Mouse (Mus musculus): Measurements from ENCODE around the gene Purb. TPM values are rescaled to one million over a fixed set of nuclear protein-coding genes. Genes with fewer than 3 reads are reported as not detected.

The Purb gene
- total RNA-seq (2021) = 10 to 100 TPM; 49.6 to 53.0 TPM
- long read RNA-seq, experiment 1, full-length matches to known transcripts = 39 of 40 reads
- long read RNA-seq, experiment 1, partial matches to known transcripts = 0 of 40 reads
- long read RNA-seq, experiment 1, other reads (novel, unspliced or antisense) = 1 of 40 reads
- long read RNA-seq, experiment 2, full-length matches to known transcripts = 44 of 44 reads
- long read RNA-seq, experiment 2, partial matches to known transcripts = 0 of 44 reads
- long read RNA-seq, experiment 2, other reads (novel, unspliced or antisense) = 0 of 44 reads

DNA sequence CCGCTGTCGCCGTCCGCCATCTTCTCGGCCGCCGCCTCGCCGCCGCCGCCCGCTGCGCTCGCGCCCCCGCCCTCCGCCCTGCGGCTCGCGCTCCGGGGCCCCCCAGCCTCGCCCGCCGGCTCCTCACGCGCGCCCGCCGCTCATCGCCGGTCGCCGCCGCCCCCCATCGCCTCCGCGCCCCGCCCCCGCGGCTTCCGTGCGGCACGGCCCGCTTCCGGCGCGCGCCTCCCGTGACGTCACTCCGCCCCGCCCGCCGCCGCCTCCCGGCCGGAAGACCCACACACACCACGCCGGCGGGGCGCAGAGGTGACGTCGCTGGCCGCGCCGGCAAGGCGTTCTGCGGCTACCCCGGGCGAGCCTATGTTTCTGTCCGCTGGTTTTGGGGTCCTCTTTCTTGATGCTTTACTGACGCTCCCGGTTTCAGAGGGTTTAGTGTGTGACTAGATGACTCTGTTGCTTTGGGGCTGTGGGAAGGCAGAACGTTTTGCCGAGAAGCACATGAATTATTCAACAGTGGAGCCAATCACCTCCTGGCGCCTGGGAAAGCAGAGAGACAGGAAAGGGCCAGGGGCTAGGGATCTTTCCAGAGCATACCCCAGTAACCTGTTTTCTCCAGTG lies at the start of gene Purb:
Gene Purb, minus strand, starts transcription at position 51 of the 618 bp plus-strand sequence.
- DNase-seq = peak; percentile 96 to 98
- intact Hi-C loops (cut with DNase I) = loop anchor here (2.0 kb wide), 2 partner anchors 51 to 71 kb away; partner anchors contain the start of gene Ccm2

DNA sequence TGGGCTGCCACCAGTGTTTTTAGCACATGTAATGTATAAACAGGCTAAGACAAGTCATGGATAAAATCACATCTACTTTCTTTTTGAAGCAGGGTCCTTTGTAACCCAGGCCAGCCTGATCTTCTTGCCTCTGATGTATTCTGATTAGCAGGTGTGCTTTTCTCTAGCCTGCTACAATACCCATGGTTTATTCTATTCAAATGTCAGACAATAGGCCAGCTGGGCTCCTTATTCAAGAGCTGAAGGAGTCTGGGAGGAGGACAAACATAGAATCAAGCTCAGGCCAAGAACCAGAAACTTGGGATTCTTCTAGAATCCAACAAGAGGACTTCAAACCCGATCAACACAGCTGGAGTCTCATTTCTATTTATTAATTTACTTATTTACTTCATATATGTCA lies 49.5 kb upstream of the Purb start:
- intact Hi-C loops (cut with DNase I) = no loop called here
- DNase-seq = no peak

DNA sequence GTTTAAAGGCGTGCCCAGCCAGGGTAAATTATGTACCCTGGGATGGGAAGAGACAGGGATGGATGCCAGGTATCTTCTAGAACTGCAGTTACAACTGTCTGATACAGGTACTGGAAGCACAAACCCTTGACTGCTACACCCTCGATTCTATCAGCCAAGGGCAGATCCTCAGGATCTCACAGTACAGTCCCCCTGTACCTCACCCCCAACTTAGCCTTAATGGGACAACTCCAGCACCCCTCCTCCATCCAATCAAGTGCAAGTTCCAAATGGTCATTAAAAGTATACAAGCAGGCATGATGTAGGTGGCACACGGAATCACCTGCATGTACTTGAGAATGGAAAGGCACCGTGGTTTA lies 49.1 kb upstream of the Purb start:
- DNase-seq = no peak
- intact Hi-C loops (cut with DNase I) = no loop called here

DNA sequence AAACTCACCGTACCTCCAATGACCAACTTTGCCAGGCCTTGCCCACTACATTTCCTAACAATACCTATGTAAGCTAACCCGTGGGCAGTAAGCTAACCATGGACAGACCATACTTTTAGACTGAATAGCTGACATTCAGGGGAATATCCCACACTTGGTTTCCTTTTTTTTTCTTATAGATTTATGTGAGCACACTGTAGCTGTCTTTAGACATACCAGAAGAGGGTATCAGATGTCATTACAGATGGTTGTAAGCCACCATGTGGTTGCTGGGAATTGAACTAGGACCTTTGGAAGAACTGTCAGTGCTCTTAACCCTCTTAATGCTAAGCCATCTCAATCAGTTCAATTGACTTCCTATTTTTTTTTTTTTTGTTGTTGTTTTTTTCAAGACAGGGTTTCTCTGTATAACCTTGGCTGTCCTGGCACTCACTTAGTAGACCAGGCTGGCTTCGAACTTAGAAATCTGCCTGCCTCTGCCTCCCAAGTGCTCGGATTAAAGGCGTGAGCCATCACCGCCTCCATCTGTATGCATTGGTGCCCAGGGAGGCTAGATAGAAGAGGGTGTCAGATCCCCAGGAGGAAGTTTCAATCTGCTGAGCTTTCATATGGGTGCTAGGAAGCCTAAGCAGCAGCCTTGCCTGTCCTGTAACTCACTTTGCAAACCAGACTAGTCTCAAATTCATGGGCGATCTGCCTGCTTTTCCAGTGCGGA lies 48.6 kb upstream of the Purb start:
- no peak for DNase-seq
- intact Hi-C loops (cut with DNase I) = no loop called here

DNA sequence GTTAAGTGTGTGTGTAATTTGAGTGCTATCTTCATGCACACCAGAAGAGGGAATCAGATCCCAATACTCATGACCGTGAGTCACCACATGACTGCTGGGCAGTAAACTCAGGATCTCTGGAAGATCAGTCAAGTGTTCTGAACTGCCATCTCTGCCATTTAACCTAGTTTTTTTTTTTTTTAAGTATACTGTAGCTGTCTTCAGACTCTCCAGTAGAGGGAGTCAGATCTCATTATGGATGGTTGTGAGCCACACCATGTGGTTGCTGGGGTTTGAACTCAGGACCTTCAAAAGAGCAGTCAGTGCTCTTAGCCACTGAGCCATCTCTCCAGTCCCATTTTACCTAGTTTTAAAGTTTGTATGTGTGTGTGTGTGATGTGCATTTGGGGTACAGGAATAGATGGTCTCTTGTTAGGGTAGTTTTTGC lies 48.0 kb upstream of the Purb start:
- no peak for DNase-seq
- intact Hi-C loops (cut with DNase I) = no loop called here

DNA sequence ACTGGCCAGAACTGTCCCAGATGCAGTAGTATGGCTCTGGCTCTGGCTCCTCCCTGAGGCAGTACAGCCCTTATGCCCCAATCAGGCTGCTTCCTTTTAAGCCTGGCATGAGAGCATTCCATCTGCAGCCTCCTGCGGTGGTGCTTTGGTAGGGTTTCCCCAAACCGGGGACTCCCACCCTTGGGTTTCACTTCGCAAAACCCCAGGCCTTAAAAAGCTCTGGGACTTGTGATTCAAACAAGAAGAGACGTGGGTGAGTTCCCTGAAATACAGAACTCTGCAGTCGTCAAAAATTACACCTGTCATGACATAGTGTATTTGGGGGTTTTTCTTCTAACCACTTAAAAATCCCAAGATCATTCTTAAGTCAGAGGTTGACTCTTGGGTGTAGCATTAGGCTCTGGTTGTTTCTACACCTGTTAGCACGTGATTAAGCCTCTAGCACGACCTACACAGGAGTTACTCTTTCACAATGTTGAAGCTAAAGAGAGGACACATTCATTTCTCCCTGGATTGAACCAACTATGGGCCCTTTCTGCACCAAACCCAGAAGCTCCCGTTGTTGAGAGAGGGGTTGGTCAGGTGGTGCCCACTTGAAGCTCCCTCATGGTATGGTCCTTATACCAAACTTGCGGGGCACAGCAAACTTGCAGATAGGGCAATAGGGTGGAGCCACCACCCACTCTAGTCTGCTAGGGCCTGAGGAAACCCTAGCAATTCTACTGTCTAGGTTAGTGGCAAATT lies 47.2 kb upstream of the Purb start:
- intact Hi-C loops (cut with DNase I) = no loop called here
- DNase-seq = no peak

DNA sequence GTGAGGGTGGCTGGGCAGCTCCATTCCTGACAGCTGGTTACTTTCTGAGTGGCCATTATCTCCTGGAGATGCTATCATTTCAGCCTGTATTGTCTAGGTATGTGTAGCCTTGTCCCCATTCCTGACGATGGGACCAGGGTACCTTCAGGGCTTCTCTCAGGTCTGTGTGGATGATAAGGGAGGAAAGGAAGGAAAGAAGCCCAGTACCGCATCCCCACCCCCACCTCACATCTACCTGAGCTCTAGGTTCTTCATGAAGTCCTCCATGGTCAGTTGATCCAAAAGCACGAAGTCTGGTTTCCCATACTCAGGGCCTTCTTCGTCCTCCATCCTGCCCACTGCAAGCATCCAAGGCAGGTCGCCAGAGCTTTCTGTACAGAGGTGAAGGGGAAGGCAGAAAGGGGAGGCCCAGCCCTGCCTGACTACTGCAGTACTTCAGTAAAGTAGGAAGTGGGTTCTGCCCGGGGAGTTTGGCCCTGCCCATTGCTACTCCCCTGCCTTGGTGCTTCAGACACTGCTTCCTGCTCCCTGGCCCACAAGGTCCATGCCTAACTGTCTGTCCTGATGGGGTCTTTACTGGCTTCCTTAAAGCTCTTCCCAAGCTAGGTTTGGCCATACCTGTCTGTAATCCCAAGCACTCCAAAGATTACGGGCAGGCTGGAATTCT lies 44.9 kb upstream of the Purb start, which contains the start of gene Myo1g:
Gene Myo1g, minus strand, starts transcription at position 459 of the 667 bp plus-strand sequence.
- DNase-seq = peak in 1 of 2 experiments; percentile 21
- intact Hi-C loops (cut with DNase I) = no loop called here

DNA sequence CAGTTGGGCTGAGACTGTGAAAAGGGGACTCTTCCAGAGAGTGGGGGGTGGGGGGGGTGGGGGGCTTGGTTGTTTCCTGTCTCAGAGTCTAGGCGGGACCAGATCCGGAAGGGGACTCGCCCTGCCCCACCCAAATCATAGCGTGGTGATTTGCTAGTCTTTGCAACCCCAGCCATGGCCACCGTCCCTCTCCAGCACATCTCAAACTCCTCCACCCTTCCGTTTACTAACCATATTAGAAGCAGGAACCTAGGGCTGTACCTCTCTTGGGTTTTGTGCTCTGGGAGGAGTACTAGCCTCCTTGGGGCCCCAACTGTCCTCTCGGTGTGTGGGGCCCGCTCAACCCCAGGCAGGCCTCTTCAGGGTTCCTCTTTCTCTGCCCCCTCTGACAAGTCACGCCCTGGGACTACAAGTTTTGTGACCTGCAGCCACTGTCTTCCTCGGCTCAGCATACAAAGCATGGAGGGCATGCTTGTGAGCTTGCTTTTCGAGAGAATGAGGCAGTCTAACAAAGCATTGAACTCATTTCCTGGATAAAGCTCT lies 43.8 kb upstream of the Purb start:
- no peak for DNase-seq

DNA sequence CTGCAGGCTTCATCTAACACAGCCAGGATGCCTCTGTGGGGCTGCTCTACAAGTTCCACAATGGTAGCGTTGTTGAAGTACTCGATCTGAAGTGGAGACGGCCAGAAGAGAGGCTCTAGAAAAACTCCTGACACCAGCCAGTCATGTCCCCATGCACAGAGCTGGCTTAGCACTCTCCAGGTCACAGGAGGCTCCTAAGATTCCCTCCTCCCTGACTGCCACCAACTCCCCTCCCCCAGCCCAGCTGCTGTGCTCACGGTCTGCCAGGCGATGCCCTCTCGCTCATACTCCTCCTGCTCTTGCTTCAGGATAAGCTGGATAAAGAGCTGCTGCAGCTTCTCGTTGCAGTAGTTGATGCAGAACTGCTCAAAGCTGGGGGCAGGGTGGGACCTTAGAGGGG lies 39.1 kb upstream of the Purb start:
- intact Hi-C loops (cut with DNase I) = no loop called here

More for the DNA sequence above, 43.8 kb upstream of the Purb start:
- intact Hi-C loops (cut with DNase I) = no loop called here

DNA sequence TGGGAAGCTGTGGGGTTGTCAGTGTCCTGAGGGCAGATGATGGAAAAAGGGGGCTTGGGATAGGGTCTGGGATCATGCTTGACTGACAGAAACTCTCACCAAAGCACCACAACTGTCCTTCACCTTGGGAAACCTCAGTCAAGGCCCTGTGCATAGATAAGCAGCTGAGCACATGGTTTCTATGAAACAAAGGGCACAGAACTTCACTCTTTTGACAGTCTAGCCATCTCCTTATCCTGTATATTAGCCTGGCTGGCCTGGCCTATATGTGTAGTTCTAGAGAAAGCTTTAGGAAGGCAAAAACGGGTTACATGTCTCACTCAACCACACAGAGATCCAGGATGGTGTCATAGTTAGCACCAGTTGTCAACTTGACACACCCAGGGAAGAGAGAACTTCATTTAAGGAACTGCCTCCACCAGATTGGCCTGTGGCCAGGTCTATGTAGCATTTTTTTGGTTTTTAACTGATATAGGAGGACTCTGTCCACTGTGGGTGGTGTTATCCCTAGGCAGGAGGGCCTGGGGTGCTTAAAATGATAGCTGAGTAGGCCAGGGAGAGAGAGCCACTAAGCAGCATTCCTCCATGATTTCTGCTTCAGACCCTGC lies 32.7 kb upstream of the Purb start:
- intact Hi-C loops (cut with DNase I) = no loop called here
- DNase-seq = no peak

More for the DNA sequence above, 39.1 kb upstream of the Purb start:
- DNase-seq = no peak

DNA sequence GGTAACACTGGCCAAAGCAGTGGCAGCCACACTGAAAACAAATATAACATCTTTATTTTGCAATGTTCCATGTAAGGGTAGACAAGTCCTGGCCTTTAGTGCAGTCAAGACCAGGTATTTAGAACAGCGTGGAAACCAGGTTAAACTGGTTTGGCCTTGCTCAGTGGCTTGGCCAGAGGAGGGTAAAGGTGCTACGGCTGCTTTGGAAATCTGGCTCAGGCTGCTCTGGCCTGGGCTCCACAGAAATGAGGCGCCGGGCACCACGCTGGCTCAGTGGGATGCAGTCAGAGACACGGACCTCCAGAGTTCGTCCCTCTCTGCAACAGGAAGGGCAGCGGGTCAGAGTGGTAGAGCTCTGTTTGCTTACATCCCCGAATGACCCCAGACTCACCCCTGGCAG lies 30.8 kb upstream of the Purb start:
- DNase-seq = no peak
- intact Hi-C loops (cut with DNase I) = no loop called here

DNA sequence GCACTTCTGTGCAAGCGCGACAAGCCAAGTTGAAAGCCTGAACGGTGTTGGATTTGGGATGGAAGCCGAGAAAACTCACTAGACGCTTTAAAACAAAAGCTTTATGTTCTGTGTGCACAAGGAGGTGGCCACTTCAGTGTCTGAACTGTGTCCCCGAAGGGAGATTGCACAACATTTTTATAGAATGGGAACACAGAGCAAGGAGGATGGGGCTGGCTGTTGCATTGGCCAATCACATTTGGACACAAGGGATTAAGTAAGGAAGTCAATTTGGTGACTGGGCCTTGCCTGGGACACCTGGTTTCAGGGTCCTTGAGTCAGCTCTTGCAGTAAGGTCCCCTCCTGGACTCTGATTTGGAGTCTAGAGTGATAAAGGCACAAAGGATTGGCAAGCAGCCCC lies 29.0 kb upstream of the Purb start:
- intact Hi-C loops (cut with DNase I) = no loop called here
- DNase-seq = no peak

DNA sequence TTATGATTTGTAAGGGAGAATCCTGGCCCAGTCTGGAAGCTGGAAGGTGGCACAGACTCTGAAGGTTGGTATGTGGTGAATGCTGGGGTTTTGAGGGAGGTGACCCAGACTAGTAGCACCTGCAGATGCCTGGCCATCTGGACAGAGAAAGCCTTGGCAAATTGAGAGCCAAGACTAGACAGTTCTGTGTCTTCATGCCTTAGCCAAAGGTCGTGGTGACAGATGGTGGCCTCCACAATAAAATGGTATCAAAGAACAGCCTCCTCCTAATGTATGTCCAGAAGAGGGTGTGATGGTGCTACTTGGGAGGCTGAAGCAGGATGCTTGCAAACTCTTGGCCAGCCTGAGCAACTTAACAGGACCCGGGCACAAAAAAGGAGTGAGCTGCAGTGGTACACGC lies 28.5 kb upstream of the Purb start:
- no peak for DNase-seq
- intact Hi-C loops (cut with DNase I) = no loop called here

DNA sequence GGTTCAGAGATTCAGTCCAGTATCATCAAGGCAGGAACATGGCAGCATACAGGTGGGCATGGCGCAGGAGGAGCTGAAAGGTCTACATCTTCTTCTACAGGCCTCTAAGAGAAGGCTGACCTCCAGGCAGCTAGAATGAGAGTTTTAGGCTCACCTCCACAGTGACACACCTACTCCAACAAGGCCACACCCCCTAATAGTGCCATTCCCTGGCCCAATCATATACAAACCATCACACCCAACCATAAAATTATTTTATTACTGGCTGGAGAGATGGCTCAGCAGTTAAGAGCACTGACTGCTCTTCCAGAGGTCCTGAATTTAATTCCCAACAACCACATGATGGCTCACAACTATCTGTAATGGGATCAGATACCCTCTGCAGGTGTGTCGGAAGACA lies 26.8 kb upstream of the Purb start:
- DNase-seq = no peak
- intact Hi-C loops (cut with DNase I) = no loop called here

DNA sequence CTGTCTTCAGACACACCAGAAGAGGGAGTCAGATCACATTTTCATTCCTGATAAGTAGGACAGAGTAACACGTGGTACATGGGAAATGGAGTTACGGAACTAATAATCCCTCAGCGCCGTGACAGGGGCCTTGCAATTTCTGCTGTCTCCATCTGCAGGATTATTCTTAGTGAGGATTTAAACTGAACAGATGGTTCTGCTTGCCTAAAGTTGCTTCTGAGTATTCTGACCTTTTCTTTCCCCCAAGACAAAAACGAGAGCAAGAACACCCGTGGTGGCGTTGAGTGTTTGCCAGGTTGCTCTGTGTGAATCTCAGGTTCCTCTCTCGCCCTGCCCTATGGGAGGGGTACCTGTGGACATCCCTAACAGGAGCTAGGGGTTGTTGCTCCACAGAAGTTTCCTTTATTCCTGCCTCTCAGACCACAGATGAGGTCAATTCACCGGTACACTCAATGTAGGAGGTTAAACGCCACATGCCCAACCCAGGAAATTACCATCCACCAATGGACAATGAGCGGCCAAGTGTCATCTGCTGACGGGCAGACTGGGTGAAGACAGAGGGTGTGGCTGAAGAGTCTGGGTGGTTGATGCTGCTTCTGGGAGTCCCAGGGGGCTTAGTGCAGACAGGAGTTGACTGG lies 21.7 kb upstream of the Purb start:
- DNase-seq = no peak
- intact Hi-C loops (cut with DNase I) = no loop called here

DNA sequence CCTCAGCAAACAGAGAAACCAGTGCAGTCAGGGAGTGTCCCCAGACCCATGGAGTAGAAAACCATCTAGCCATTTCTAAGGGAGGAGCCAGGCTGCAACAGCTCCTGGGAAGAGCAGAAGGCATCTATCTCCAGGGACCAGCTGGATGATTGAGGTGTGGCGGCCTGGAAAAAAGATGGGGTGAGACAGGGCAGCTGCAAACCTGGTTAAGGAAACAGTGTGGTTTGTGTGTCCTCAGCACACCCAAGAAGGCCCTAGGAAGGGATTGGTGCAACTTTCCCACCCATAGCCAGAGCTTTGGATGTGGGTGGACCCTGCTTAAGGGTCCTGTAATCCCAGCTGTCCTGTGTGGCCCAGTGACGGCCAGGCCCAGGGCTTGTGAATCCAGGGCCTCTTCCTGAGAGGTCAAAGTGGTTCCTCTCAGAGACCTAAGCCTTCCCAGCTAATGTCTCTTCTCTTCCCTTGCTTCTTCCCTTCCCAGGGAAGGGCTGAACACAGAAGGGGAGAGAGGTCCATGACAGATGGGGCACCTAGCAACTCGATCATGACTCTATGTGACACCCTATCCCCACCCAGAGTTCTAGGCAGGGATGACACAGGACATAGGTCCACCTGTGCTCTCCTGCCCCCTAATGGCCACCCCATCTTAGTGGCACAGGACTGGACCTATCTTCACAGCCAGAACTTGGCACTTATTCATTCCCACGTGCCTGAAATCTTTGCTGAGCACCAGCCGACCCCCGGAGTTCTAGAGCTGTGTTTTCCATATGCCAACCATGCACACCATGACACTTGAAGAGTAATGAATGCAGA lies 14.2 kb upstream of the Purb start:
- intact Hi-C loops (cut with DNase I) = loop anchor here (2.0 kb wide), 1 partner anchor 25 kb away; no protein-coding TSS in a partner anchor
- peak; percentile 40 to 54 for DNase-seq

DNA sequence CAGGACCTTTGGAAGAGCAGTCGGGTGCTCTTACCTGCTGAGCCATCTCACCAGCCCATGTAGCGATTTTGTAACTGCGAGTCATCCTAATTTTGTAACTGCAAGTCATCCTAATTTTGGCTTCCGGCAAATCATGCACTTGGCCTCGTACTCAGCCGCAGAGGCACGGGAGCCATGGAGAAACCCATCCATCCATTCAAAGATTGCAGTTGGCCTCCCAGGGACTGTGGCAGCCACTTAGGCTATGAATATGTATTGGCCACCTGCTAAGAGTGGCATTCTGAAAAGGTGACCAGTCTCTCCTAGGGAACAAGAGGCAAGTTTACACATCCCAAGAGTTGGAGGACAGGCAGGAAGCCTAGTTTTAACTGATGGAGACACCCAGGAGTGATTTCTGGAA lies 13.5 kb upstream of the Purb start:
- no peak for DNase-seq
- intact Hi-C loops (cut with DNase I) = no loop called here

DNA sequence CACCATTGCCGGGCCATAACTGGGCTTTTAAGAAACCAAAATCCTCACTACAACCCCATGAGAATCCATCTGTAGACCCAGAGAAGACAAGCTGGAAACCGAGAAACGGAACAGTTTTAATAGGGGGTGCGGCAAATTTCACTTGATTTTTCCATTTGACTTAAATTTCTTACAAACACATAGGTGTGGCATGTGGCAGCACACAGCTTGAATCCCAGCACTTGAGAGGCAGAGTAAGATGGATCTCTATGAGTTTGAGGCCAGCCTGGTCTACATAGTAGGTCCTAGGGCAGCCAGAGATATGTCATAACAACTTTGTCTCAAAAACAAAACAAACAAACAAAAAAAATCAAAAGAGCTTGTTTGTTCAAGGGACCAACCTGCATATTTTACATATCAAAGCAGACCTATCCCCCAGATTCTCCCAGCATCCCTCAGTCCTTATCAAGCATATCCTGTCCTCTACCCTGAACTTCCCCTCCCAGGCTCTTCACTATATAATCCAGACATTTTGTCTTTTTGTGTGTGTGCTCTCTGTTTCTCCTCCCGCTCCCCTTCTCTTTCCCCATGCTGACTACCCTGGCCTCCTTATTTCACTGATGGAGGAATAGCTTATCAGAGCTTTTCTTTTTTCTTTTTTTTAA lies 12.4 kb upstream of the Purb start:
- DNase-seq = no peak
- intact Hi-C loops (cut with DNase I) = no loop called here

All from heart, postnatal 14 days (tissue).